Mouse (Mus musculus) stomach, embryonic 16.5 days (tissue): ENCODE results near the gene Afap1l2. TPM values are rescaled to one million over a fixed set of nuclear protein-coding genes. Genes with fewer than 3 reads are reported as not detected.
A peak's percentile ranks its signal among the peaks of the same experiment; 100 is the strongest.

ENCODE experiments used
- ATAC-seq: fragments of 200-750 bp; cut with Nextera tagmentation; 2 replicates; pipeline ENCODE4 v1.8.0; 2017; ENCODE audit warnings: moderate number of reproducible peaks, moderate TSS enrichment; ENCODE audit not compliant: insufficient read depth, low FRiP score
- H3K27ac ChIP-seq: fragments of 300-500 bp; sonication (generic); 2 replicates; pipeline ENCODE4 v1.5.1; 2014; ENCODE audit warnings: low read length
- H3K27me3 ChIP-seq: fragments of 300-500 bp; sonication (generic); 2 replicates; pipeline ENCODE4 v1.6.1; 2014; ENCODE audit warnings: low read length, control low read depth, mixed read lengths; ENCODE audit not compliant: control insufficient read depth, insufficient read depth
- H3K36me3 ChIP-seq: fragments of 300-500 bp; sonication (generic); 2 replicates; pipeline ENCODE4 v1.6.1; 2014; ENCODE audit warnings: low read length; ENCODE audit not compliant: control insufficient read depth, insufficient read depth
- H3K4me1 ChIP-seq: fragments of 300-500 bp; sonication (generic); 2 replicates; pipeline ENCODE4 v1.6.1; 2014; ENCODE audit warnings: low read length, control low read depth, mixed read lengths; ENCODE audit not compliant: control insufficient read depth, insufficient read depth
- H3K4me2 ChIP-seq: fragments of 300-500 bp; sonication (generic); 2 replicates; pipeline ENCODE4 v1.6.1; 2014; ENCODE audit warnings: low read depth, low read length, mixed read lengths
- H3K4me3 ChIP-seq: fragments of 300-500 bp; sonication (generic); replicated peaks from 2 replicates; pipeline ENCODE4 v1.5.1; 2014; ENCODE audit warnings: mild to moderate bottlenecking, low read length
- H3K9ac ChIP-seq: fragments of 300-500 bp; sonication (generic); 2 replicates; pipeline ENCODE4 v1.6.1; 2014; ENCODE audit warnings: low read length
- H3K9me3 ChIP-seq: fragments of 300-500 bp; sonication (generic); replicated peaks from 2 replicates; pipeline ENCODE4 v1.6.1; 2016; ENCODE audit warnings: low read length, control low read depth; ENCODE audit not compliant: control insufficient read depth
- WGBS: fragments of 180-500 bp; shearing (Covaris S2); extraction: QIAGEN DNeasy Blood & Tissue Kit; methylation state at CpG from one replicate; pipeline ENCODE4 v1.1.7; 2014; 5-methylcytosine and 5-hydroxymethylcytosine counted together
- polyA plus RNA-seq: library from polyadenylated mRNA; unstranded; fragments of >200 nt; fragmentation: Nextera tagmentation; extraction: Ambion mirVana; gene quantifications from 2 replicates; pipeline ENCODE4 v1.2.1, GENCODE M21; 2015

The Afap1l2 gene
- polyA plus RNA-seq, 1 experiment from 2014 or later, result 23.1 TPM

- Histone ChIP-seq H3K9ac (no peak overlapping the region), H3K9me3 (no peaks in the 10 kb centered on the region), H3K4me3 (no peak overlapping the region), H3K36me3 (no peaks in the 10 kb centered on the region), H3K4me2 (no peak overlapping the region), H3K4me1 (no peaks in the 10 kb centered on the region), H3K27ac (no peak overlapping the region), H3K27me3 (no peaks in the 10 kb centered on the region)
- 87% methylated on average over 15 of the region's 15 CpGs for WGBS
- no peak for ATAC-seq
These were observed 28.8 kb upstream of the Afap1l2 start for GRCm38 (mm10) chr19:57036860-57037259.

GRCm38 (mm10) chr19:57031582-57031981 lies 23.6 kb upstream of the Afap1l2 start:
- H3K27me3 ChIP-seq, result no peaks in the 10 kb centered on the region
- no peaks in the 10 kb centered on the region for H3K36me3 ChIP-seq
- no peak overlapping the region for H3K4me2 ChIP-seq
- no peak overlapping the region for H3K27ac ChIP-seq
- no peak for ATAC-seq
- H3K9ac ChIP-seq, result no peak overlapping the region
- no peaks in the 10 kb centered on the region for H3K4me1 ChIP-seq
- 0 out of 2 replicates have a peak, but pooled peaks cover 6% of the 10 kb centered on the region for H3K9me3 ChIP-seq
- WGBS, result 68% methylated on average over 4 of the region's 4 CpGs
- no peak overlapping the region for H3K4me3 ChIP-seq

GRCm38 (mm10) chr19:57029461-57029860 lies 21.4 kb upstream of the Afap1l2 start:
- 84% methylated on average over 6 of the region's 6 CpGs for WGBS
- Histone ChIP-seq H3K27ac (peak overlapping the region; percentile 4; the same call in 1 of the 2 replicates), H3K9me3 (0 out of 2 replicates have a peak, but pooled peaks cover 8% of the 10 kb centered on the region), H3K4me2 (no peak overlapping the region), H3K27me3 (no peaks in the 10 kb centered on the region), H3K4me1 (no peaks in the 10 kb centered on the region), H3K4me3 (no peak overlapping the region), H3K36me3 (no peaks in the 10 kb centered on the region), H3K9ac (no peak overlapping the region)
- no peak for ATAC-seq

- no peak overlapping the region for H3K4me2 ChIP-seq
- no peak overlapping the region for H3K9ac ChIP-seq
- ATAC-seq, result no peak
- no peaks in the 10 kb centered on the region for H3K27me3 ChIP-seq
- 0 out of 2 replicates have a peak, but pooled peaks cover 8% of the 10 kb centered on the region for H3K9me3 ChIP-seq
- H3K27ac ChIP-seq, result no peak overlapping the region
- H3K4me1 ChIP-seq, result no peaks in the 10 kb centered on the region
- H3K4me3 ChIP-seq, result no peak overlapping the region
- H3K36me3 ChIP-seq, result no peaks in the 10 kb centered on the region
- 48% methylated on average over 8 of the region's 8 CpGs for WGBS
These were observed 20.5 kb upstream of the Afap1l2 start for GRCm38 (mm10) chr19:57028327-57029179.

- Histone ChIP-seq H3K9me3 (0 out of 2 replicates have a peak, but pooled peaks cover 8% of the 10 kb centered on the region), H3K4me2 (no peak overlapping the region), H3K4me3 (no peak overlapping the region), H3K9ac (no peak overlapping the region), H3K36me3 (no peaks in the 10 kb centered on the region), H3K27me3 (no peaks in the 10 kb centered on the region), H3K4me1 (no peaks in the 10 kb centered on the region), H3K27ac (no peak overlapping the region)
- 69% methylated on average over 4 of the region's 4 CpGs for WGBS
- no peak for ATAC-seq
These were observed 18.5 kb upstream of the Afap1l2 start for GRCm38 (mm10) chr19:57026501-57026900.

GRCm38 (mm10) chr19:57017785-57018179 lies 9.8 kb upstream of the Afap1l2 start:
- Histone ChIP-seq H3K4me2 (peak overlapping the region; percentile 26; the same call in 1 of the 2 replicates), H3K27me3 (no peaks in the 10 kb centered on the region), H3K9ac (no peak overlapping the region), H3K4me3 (no peak overlapping the region), H3K9me3 (no peaks in the 10 kb centered on the region), H3K36me3 (no peaks in the 10 kb centered on the region), H3K4me1 (peaks cover 11% of the 10 kb centered on the region), H3K27ac (peak overlapping the region; percentile 46; the same call in 1 of the 2 replicates)
- WGBS, result 65% methylated on average over 8 of the region's 8 CpGs
- no peak for ATAC-seq

- H3K4me3 ChIP-seq, result no peak overlapping the region
- H3K27me3 ChIP-seq, result no peaks in the 10 kb centered on the region
- peak overlapping the region; percentile 46 for H3K27ac ChIP-seq
- H3K9ac ChIP-seq, result 0 out of 2 replicates have a peak overlapping the region, but pooled peaks have one; percentile 16
- WGBS, result 21% methylated on average over 15 of the region's 15 CpGs
- no peak for ATAC-seq
- no peaks in the 10 kb centered on the region for H3K9me3 ChIP-seq
- H3K36me3 ChIP-seq, result no peaks in the 10 kb centered on the region
- peak overlapping the region; percentile 26 for H3K4me2 ChIP-seq
- peaks cover 11% of the 10 kb centered on the region for H3K4me1 ChIP-seq
These were observed 9.2 kb upstream of the Afap1l2 start for GRCm38 (mm10) chr19:57016995-57017784.

- Histone ChIP-seq H3K4me3 (no peak overlapping the region), H3K27me3 (no peaks in the 10 kb centered on the region), H3K27ac (no peak overlapping the region), H3K36me3 (no peaks in the 10 kb centered on the region), H3K9me3 (no peaks in the 10 kb centered on the region), H3K4me2 (no peak overlapping the region), H3K4me1 (peaks cover 11% of the 10 kb centered on the region), H3K9ac (no peak overlapping the region)
- ATAC-seq, result no peak
- WGBS, result 82% methylated on average over 3 of the region's 3 CpGs
These were observed 6.8 kb upstream of the Afap1l2 start for GRCm38 (mm10) chr19:57014808-57015207.

- no peak overlapping the region for H3K4me3 ChIP-seq
- H3K4me2 ChIP-seq, result no peak overlapping the region
- no peak overlapping the region for H3K9ac ChIP-seq
- H3K36me3 ChIP-seq, result no peaks in the 10 kb centered on the region
- H3K27me3 ChIP-seq, result no peaks in the 10 kb centered on the region
- H3K27ac ChIP-seq, result no peak overlapping the region
- ATAC-seq, result no peak
- H3K9me3 ChIP-seq, result no peaks in the 10 kb centered on the region
- 67% methylated on average over 6 of the region's 6 CpGs for WGBS
- H3K4me1 ChIP-seq, result peaks cover 11% of the 10 kb centered on the region
These were observed 5.2 kb upstream of the Afap1l2 start for GRCm38 (mm10) chr19:57013271-57013677.
